Mouse (Mus musculus) bone marrow, adult 2 months (tissue): ENCODE data around the gene Fstl4.

Source experiments
- CTCF ChIP-seq: fragments of 200-500 bp; IDR thresholded peaks from 2 replicates; pipeline ENCODE4 v1.5.1; 2011; ENCODE audit warnings: low read length, control low read depth; ENCODE audit not compliant: control insufficient read depth, insufficient read depth
- POLR2A ChIP-seq: fragments of 200-500 bp; IDR thresholded peaks from 2 replicates; pipeline ENCODE4 v1.6.1; 2011; ENCODE audit warnings: low read depth, mild to moderate bottlenecking, control low read depth, low read length, borderline replicate concordance; ENCODE audit not compliant: control insufficient read depth

DNA sequence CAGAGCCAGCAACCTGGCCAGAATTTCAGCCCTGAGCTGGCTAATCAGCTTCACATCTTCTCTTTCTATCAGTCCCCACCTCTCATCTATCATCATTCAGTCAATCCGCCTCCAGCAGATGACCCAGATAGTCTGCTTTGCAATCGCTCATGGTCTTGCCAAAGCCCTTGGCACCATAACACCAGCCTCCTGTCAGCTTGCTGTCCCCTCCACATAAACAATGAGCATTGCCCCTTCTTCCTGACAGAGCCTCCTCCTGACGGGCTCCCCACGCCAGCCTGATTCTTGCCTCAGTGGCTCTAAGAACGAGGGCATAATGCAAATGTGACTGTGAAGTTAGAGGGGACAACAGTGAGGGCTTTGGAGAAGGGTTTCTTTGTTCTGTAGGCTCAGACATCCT, 355.5 kb downstream of the Fstl4 start:
- TF ChIP-seq CTCF, result no peak
- TF ChIP-seq POLR2A, result no peak
